Mouse (Mus musculus) intestine, embryonic 16.5 days (tissue): ENCODE measurements around the gene Gm20481. TPM values are rescaled to one million over a fixed set of nuclear protein-coding genes. Genes with fewer than 3 reads are reported as not detected.
"Not testable (repeated sequence)": the region's sequence is repeated elsewhere in the genome, so short reads cannot be mapped to it uniquely, and the experiment has no call there.

ENCODE experiments used
- ATAC-seq: fragments of 200-750 bp; cut with Nextera tagmentation; 2 replicates; pipeline ENCODE4 v1.8.0; 2017; ENCODE audit warnings: moderate TSS enrichment, moderate library complexity
- H3K27ac ChIP-seq: fragments of 300-500 bp; sonication (generic); 2 replicates; pipeline ENCODE4 v1.5.1; 2014; ENCODE audit warnings: mild to moderate bottlenecking, low read length
- H3K27me3 ChIP-seq: fragments of 300-500 bp; sonication (generic); replicated peaks from 2 replicates; pipeline ENCODE4 v1.6.1; 2014; ENCODE audit warnings: low read length, control low read depth, mixed read lengths; ENCODE audit not compliant: control insufficient read depth, insufficient read depth
- H3K36me3 ChIP-seq: fragments of 300-500 bp; sonication (generic); 2 replicates; pipeline ENCODE4 v1.6.1; 2014; ENCODE audit warnings: low read length, control low read depth; ENCODE audit not compliant: control insufficient read depth, insufficient read depth
- H3K4me1 ChIP-seq: fragments of 300-500 bp; sonication (generic); 2 replicates; pipeline ENCODE4 v1.6.1; 2014; ENCODE audit warnings: low read length, control low read depth, mixed read lengths; ENCODE audit not compliant: control insufficient read depth, insufficient read depth
- H3K4me2 ChIP-seq: fragments of 300-500 bp; sonication (generic); 2 replicates; pipeline ENCODE4 v1.6.1; 2014; ENCODE audit warnings: low read depth, low read length, control low read depth
- H3K4me3 ChIP-seq: fragments of 300-500 bp; sonication (generic); 2 replicates; pipeline ENCODE4 v1.5.1; 2014; ENCODE audit warnings: mild to moderate bottlenecking, low read length
- H3K9ac ChIP-seq: fragments of 300-500 bp; sonication (generic); 2 replicates; pipeline ENCODE4 v1.6.1; 2014; ENCODE audit warnings: low read depth, low read length
- H3K9me3 ChIP-seq: fragments of 300-500 bp; sonication (generic); 2 replicates; pipeline ENCODE4 v1.6.1; 2016; ENCODE audit warnings: low read length, control low read depth; ENCODE audit not compliant: control insufficient read depth
- whole genome bisulfite sequencing: fragments of 180-500 bp; shearing (Covaris S2); extraction: QIAGEN DNeasy Blood & Tissue Kit; methylation state at CpG from one replicate; pipeline ENCODE4 v1.1.7; 2014; 5-methylcytosine and 5-hydroxymethylcytosine counted together
- polyA plus RNA-seq: library from polyadenylated mRNA; unstranded; fragments of >200 nt; fragmentation: Nextera tagmentation; extraction: Ambion mirVana; gene quantifications from 2 replicates; pipeline ENCODE4 v1.2.1, GENCODE M21; 2015

The Gm20481 gene
- polyA plus RNA-seq, 1 experiment from 2014 or later: not detected

- no peak for ATAC-seq
- H3K9me3 ChIP-seq: no peaks in the 10 kb centered on the region
These were observed 10.9 kb downstream of the Gm20481 start for GRCm38 (mm10) chr17:34980655-34981054.

DNA sequence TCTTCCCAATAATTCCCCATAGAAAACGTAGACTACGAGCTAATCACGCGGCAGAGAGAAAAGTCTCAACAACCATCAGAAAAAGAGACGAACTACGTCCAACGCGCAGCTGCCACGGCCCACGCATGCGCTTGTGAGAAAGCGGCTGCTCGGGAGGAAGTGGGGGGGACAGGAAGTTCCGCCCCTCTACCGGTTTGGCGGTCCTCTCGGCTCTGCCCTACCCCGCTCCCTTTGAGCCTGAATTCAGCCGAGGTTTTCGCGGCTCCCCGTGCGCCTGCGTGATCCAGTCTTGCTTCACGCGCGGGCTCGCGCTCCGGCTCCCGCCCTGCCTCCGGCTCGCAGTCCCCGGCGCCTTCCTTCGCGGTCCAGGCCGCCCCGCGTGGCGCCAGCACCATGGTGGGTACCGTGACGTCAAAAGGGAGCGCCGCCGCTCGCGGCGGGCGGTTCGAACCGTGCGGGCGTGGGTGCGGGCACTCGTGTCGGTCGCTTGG is 12.0 kb downstream of the Gm20481 start, which contains the start of gene Lsm2:
Gene Lsm2, plus strand, starts transcription at position 173 of the 491 bp plus-strand sequence.
- peak; percentile 94 for ATAC-seq
- H3K9ac ChIP-seq: peak within 1 kb of the TSS; percentile 96
- no peaks in the 10 kb centered on the region for H3K9me3 ChIP-seq
- peak within 1 kb of the TSS; percentile 80 for H3K4me2 ChIP-seq
- no peaks in the 10 kb centered on the region for H3K27me3 ChIP-seq
- H3K27ac ChIP-seq: peak within 1 kb of the TSS; percentile 99
- 0 out of 2 replicates have a peak, but pooled peaks cover 8% of the 10 kb centered on the region for H3K36me3 ChIP-seq
- H3K4me1 ChIP-seq: peaks cover 17% of the 10 kb centered on the region
- peak within 1 kb of the TSS; percentile 89 for H3K4me3 ChIP-seq
- WGBS: under 1% methylated on average over 58 of the region's 58 CpGs

More at GRCm38 (mm10) chr17:34980655-34981054, 10.9 kb downstream of the Gm20481 start:
- H3K27me3 ChIP-seq: no peaks in the 10 kb centered on the region
- 0 out of 2 replicates have a peak, but pooled peaks cover under 1% of the 10 kb centered on the region for H3K36me3 ChIP-seq
- 12% methylated on average over 2 of the region's 2 CpGs for WGBS
- H3K4me2 ChIP-seq: peak overlapping the region; percentile 80
- 0 out of 2 replicates have a peak overlapping the region, but pooled peaks have one; percentile 5 for H3K27ac ChIP-seq
- H3K9ac ChIP-seq: peak overlapping the region; percentile 96
- H3K4me1 ChIP-seq: peaks cover 17% of the 10 kb centered on the region
- H3K4me3 ChIP-seq: peak overlapping the region; percentile 89

DNA sequence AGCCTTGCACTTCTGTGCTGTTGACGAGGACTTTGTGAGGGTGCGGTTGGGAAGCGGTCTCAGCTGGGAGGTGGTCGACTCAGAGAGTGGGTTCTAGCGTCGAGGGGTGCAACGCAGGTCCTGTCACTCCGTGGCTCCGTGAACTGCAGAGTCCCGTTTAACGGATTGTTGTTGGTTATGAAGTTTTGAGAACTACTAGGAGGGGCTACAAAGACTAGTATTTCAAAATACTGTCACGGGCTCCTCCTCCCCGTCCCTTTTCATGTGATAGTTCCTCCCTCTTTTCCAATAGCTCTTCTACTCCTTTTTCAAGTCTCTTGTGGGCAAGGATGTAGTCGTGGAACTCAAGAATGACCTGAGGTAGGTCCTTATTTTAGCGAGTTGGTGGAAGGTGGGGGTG is 12.6 kb downstream of the Gm20481 start:
- H3K4me2 ChIP-seq: peak overlapping the region; percentile 80
- H3K27me3 ChIP-seq: no peaks in the 10 kb centered on the region
- H3K9me3 ChIP-seq: no peaks in the 10 kb centered on the region
- peak overlapping the region; percentile 89 for H3K4me3 ChIP-seq
- H3K4me1 ChIP-seq: peaks cover 17% of the 10 kb centered on the region
- ATAC-seq: no peak; the same call in 1 of the 2 replicates
- peak overlapping the region; percentile 96 for H3K9ac ChIP-seq
- H3K36me3 ChIP-seq: 0 out of 2 replicates have a peak, but pooled peaks cover 8% of the 10 kb centered on the region
- under 1% methylated on average over 15 of the region's 15 CpGs for WGBS
- peak overlapping the region; percentile 99 for H3K27ac ChIP-seq

DNA sequence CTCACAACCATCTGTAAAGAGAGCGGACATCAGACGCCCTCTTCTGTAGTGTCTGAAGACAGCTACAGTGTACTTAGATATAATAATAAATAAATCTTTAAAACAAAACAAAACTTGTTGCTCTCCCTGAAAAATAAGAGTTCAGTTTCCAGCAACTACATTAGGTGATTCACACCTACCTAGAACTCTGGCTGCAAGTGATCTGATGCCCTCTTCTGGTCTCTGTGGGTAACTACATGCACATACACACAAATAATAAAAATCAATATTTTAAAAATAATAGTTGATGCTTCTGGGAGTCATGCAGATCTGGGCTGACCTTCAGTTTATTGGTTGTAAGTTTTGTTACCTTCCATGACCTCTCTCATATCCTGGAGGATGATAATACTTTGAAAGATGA is 14.5 kb downstream of the Gm20481 start:
- Histone ChIP-seq H3K36me3 (0 out of 2 replicates have a peak, but pooled peaks cover 8% of the 10 kb centered on the region), H3K9ac (no peak overlapping the region), H3K9me3 (no peaks in the 10 kb centered on the region), H3K27ac (no peak overlapping the region), H3K4me3 (no peak overlapping the region), H3K4me2 (no peak overlapping the region), H3K4me1 (peaks cover 17% of the 10 kb centered on the region), H3K27me3 (no peaks in the 10 kb centered on the region)
- no peak for ATAC-seq
- whole genome bisulfite sequencing: 72% methylated on average over 2 of the region's 2 CpGs

DNA sequence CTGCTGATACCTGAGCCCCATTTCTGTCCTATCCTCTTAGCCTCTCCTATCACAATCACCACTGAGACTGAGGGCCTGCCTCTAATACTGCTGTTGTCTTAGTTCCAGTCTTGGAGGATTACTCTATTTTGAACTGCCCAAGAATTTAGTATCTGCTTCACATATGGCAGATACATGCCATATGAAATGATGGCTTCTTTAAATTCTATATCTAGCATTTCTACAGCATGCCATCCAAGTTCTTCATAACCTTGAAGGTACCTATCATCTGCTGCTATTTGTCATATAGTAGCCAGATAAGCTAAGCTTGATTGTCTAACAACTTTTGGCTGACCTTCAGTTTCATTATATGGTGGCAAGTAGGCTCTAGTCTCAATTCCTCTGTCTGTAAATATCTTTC is 25.0 kb downstream of the Gm20481 start:
- Histone ChIP-seq H3K4me3 (no peak overlapping the region), H3K9ac (no peak overlapping the region), H3K36me3 (no peaks in the 10 kb centered on the region), H3K27me3 (no peaks in the 10 kb centered on the region), H3K4me2 (no peak overlapping the region), H3K27ac (no peak overlapping the region), H3K4me1 (peaks cover 2% of the 10 kb centered on the region; the same call in 1 of the 2 replicates), H3K9me3 (no peaks in the 10 kb centered on the region)
- no peak for ATAC-seq

DNA sequence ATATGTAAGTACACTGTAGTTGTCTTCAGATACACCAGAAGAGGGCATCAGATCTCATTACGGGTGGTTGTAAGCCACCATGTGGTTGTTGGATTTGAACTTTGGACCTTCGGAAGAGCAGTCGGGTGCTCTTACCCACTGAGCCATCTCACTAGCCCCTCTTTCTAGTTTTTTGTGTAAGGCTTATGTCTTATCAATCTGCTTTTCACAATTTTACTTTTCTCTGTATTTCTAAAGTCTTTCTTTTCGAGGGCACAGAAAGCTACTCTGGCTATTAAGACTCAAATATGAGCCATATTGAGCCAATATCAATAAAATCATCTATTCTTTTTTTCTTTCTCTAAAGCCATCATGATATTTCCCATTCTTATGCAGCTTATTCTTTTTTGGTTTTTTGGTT is 25.5 kb downstream of the Gm20481 start:
- not testable (repeated sequence) for H3K4me1 ChIP-seq, H3K4me3 ChIP-seq, H3K9me3 ChIP-seq, H3K36me3 ChIP-seq, ATAC-seq, H3K27ac ChIP-seq, H3K9ac ChIP-seq, H3K4me2 ChIP-seq, H3K27me3 ChIP-seq
- WGBS: 82% methylated on average over 4 of the region's 4 CpGs

DNA sequence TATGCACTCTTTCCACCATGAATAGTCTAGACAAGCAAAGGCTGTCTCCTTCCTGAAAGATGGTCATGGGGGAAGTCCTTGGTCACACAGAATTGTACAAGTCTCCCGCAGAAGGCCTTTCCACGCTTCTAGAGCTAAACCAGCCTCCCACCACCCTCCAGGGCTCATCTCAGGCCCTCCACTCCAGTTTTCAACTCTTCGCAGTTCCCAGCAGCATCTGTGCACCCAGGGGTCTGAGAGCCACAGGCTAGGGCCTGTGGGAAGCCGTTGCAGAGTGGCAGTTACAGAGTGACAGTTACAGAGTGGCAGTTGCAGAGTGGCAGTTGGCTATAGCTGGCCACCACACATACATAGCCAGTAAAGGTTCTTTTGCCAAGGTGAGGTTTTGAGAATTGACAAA is 26.2 kb downstream of the Gm20481 start:
- not testable (repeated sequence) for H3K9ac ChIP-seq, H3K36me3 ChIP-seq, H3K4me2 ChIP-seq, H3K4me1 ChIP-seq, H3K27me3 ChIP-seq, ATAC-seq, H3K27ac ChIP-seq, H3K4me3 ChIP-seq, H3K9me3 ChIP-seq
- WGBS: 95% methylated on average over 4 of the region's 4 CpGs

DNA sequence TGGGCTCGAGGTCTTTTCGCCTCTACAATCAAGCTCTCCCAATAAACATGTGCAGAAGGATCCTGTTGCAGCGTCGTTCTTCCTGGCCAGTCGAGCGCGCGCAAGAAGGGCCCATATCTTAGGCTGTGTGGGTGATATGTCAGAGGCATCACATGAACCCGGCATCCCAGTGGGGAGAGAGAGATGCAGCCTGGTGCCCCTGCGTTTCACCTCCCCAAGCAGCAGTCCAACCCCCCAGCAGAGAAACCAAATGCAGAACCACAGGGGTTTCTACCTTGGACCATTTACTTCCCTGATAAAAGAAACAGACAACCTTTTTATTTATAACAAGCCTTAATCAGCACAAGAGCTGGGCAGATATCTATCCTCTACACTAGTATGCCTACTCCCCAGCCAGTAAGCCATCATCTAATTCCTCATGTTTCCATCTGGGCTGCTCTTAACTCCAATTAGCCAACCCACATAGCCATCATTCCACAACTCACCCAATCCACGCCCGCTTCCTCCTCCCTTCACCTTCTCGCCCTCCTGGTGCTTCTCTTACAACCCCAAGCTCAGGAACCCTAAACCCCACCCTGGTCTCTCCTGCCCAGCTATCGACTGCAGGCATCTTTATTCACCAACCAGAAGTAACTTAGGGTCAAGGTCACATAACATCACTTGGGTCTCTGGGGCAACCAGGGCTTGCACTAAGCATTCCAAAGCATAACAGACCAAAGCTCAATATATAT is 26.9 kb downstream of the Gm20481 start:
- Histone ChIP-seq H3K4me3 (no peak overlapping the region), H3K9me3 (no peaks in the 10 kb centered on the region), H3K9ac (no peak overlapping the region), H3K27ac (no peak overlapping the region), H3K27me3 (no peaks in the 10 kb centered on the region), H3K36me3 (no peaks in the 10 kb centered on the region), H3K4me1 (peaks cover 4% of the 10 kb centered on the region; the same call in 1 of the 2 replicates), H3K4me2 (0 out of 2 replicates have a peak overlapping the region, but pooled peaks have one; percentile 9)
- no peak for ATAC-seq
- WGBS: 87% methylated on average over 12 of the region's 14 CpGs

GRCm38 (mm10) chr17:34997142-34997483 is 27.4 kb downstream of the Gm20481 start:
- no peak for ATAC-seq
- Histone ChIP-seq H3K27me3 (no peaks in the 10 kb centered on the region), H3K36me3 (no peaks in the 10 kb centered on the region), H3K4me2 (no peak overlapping the region), H3K4me3 (no peak overlapping the region), H3K27ac (no peak overlapping the region), H3K9ac (no peak overlapping the region), H3K9me3 (no peaks in the 10 kb centered on the region), H3K4me1 (peaks cover 4% of the 10 kb centered on the region; the same call in 1 of the 2 replicates)
- WGBS: 86% methylated on average over 5 of the region's 5 CpGs
